Mouse (Mus musculus) layer of hippocampus, adult 18-20 months (tissue): ENCODE data around the gene Elf1. TPM values are rescaled to one million over a fixed set of nuclear protein-coding genes. Genes with fewer than 3 reads are reported as not detected.

Source experiments
- DNase-seq, 2 experiments: peaks; one replicate each; pipeline ENCODE4 v3.0.0; 2022; ENCODE audit warnings: low spot score in 2 of 2
- total RNA-seq, 2 experiments: library from RNA; stranded (reverse); gene quantifications; 2 replicates each; pipeline ENCODE4 v1.2.3; 2021

Elf1 gene
- total RNA-seq, 2 experiments from 2014 or later, result 4.7 to 5.1 TPM

DNA sequence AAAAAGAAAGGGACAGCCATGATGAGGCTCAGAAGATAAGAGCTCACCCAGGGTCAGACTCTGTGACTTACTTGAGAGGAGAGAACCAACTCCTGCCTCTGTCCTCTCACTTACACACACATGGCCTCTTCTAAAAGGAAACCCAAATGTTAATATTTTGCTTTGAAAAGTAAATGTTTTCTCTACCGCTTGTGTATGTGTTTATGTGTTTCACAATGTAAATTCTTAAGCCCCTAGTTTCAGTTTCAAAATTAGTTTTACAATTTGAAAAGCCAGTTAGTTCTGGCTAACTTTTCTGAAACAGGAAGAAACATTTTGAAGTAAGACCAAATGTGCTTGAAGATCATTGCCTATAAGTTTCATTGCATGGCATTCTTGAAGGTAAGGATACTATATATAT is 76.8 kb downstream of the Elf1 start:
- DNase-seq, result no peak

- DNase-seq, result peak in 1 of 2 experiments; percentile 39
Observed at GRCm38 (mm10) chr14:79562745-79563144, 81.8 kb downstream of the Elf1 start.

- DNase-seq, result no peak
Observed at GRCm38 (mm10) chr14:79564784-79565183, 83.8 kb downstream of the Elf1 start.

DNA sequence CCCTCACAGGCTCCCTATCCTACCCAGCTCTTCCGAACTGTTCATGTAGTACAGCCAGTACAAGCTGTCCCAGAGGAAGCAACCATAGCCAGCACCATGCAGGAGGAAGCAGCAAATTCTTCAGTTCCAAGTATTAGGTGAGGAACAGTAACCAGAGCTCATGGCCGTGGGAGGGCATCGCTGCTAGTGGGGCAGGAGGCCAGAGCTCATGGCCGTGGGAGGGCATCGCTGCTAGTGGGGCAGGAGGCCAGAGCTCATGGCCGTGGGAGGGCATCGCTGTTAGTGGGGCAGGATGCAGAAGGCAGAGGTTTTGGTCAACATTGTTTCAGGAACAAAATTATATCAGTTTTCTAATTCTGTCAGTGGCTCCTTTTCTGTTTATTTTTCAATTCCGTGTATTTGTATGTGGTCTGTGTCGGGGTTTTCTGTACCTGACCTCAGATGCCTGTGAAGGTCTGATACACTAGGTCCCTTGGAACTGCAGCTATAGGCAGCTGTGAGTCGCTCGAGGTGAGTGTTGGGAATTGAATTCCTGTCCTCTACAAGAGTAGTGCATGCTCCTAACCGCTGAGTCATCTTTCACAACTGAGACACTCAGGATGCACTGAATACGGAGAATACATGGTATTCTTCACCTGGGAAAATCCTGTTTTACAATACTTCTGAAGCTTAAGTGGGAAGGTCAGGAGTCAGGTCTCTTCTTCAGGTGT is 92.6 kb downstream of the Elf1 start:
- no peak for DNase-seq

DNA sequence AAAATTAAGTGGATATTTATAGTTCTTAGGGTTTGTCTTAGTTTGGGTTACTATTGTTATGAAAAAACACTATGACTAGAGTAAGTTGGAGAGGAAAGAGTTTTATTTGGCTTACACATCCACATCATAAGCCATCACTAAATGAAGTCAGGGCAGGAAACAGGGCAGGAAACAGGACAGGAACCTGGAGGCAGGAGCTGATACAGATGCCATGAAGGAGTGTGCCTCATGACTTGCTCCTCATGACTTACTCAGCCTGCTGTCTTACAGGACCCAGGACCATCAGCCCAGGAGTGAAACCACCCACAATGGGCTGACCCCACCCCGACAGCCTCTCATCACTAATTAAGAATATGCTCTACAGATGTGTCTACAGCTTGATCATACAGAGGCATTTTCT is 93.4 kb downstream of the Elf1 start:
- DNase-seq, result no peak

DNA sequence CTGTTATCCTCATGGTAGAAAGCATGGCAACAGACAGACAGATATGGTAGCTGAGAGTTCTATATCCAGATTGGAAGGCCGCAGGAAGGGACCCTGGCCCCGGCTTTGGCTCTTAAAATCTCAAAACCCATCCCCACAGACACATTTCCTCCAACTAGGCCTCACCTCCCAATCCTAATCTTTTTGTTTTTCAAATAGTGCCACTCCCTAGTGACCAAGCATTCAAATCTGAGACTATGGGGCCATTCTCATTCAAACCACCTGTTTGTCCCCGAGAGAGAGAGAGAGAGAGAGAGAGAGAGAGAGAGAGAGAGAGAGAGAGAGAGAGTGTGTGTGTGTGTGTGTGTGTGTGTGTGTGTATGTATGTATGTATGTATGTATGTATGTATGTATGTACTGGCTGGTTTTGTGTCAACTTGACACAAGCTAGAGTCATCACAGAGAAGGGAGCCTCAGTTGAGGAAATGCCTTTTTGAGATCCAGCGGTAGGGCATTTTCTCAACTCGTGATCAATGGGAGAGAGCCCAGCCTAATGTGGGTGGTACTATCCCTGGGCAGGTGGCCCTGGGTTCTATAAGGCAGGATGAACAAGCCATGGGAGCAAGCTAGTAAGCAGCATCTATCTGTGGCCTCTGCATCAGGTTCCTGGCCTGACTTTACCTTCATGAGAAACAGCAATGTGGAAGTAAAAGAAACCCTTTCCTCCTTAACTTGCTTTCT is 102.7 kb downstream of the Elf1 start:
- DNase-seq, result no peak

GRCm38 (mm10) chr14:79586499-79587138 is 105.6 kb downstream of the Elf1 start:
- no peak for DNase-seq

GRCm38 (mm10) chr14:79587139-79587851 is 106.3 kb downstream of the Elf1 start, which contains the start of gene Sugt1:
TSS of gene Sugt1 (plus strand) at chr14:79587691.
- peak; percentile 95 to 98 for DNase-seq

- DNase-seq, result no peak
Observed at GRCm38 (mm10) chr14:79587852-79588229, 106.8 kb downstream of the Elf1 start.

DNA sequence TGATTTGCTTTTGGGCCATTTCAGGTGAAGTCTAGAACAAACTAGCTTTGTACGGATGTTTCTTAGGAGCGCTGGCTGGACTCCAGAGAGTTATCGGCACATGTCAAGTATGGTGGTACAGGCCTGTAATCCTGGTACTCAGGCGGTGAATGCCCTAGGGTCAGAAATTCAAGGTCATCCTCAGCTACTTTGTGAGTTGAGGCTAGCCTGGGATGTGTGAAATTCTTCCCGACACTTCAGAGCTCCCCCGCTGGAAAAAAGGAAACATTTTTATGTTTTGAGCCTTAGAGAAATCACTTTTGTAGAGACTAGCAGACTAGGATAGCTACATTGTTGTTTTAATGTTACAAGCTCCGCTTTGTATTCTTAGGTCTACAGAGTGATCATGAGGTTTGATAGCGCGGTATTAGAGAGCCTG is 107.5 kb downstream of the Elf1 start:
- no peak for DNase-seq

- no peak for DNase-seq
Observed at GRCm38 (mm10) chr14:79589401-79589800, 108.4 kb downstream of the Elf1 start.

GRCm38 (mm10) chr14:79590916-79591315 is 109.9 kb downstream of the Elf1 start:
- no peak for DNase-seq

DNA sequence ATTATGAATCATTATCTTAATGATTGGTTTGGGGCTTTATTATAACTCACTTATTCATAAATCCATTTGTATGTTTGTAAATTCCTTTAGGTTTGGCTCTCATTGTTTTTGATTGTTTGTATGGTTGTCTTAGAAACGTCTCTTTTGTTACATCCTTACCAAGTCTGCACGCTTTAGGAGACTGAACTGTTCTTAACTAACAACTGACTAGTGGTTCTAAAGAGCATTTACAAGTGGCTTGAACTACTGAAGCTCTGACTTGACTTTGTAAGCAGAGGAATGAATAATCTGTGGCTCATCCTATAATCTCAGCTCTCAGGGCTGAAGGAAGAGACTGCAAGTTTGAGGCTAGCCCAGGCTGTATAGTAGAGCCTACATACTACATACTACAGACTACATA is 110.6 kb downstream of the Elf1 start:
- DNase-seq, result no peak

DNA sequence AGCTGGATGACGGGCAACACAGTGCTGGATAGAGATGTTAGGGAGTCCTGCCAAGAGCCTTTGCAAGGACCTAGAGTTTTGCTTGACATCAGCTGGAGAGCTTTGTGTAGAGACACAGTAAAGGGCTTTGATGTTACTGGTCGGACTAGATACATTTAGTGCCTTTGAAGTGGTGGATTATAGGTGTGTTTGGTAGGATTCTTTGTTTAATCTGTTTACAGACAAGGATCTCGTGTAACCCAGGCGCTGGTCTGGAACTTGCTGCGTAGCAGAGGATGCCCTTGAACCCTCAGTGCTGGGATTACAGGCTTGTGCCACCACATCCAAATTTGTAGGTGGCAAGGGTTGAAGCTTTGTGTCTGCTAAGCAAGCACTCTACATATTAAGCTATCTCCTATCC is 113.1 kb downstream of the Elf1 start:
- DNase-seq, result no peak

DNA sequence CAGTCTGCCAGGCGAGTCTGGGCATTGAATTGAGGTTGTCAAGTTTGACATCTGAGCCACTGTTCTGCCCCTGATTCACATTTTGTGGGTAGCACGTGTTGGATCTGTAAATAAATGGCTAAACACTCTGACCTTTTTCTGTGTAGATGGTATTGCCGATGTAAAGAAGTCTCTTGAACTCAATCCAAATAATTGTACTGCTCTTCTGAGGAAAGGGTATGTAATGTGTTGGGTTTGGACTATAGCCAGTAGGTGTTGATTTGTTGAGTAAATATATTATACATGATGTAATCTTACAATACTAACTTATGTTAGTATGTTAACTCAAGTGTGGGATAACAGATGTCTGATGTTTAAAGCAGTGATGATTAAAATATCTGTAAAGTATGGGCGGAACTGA is 115.6 kb downstream of the Elf1 start:
- no peak for DNase-seq

DNA sequence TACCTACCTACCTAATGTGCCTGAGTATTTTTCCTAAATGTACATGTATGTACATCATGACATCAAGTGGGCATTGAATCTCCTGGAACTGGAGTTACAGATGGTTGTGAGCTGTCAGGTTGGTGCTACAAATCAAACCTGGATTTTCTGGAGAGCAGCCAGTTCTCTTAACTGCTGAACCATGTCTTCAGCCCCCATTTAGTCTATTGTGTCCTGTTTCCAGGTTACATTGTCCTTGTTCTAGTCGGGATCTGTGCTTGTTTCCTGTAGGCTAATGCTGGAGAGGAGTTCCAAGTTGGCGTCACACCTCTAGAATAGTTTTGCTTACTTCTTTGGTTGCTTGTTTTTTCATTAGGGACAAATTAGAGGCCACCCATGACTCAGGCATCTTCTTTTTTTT is 124.9 kb downstream of the Elf1 start:
- DNase-seq, result no peak

GRCm38 (mm10) chr14:79606392-79606791 is 125.4 kb downstream of the Elf1 start:
- DNase-seq, result no peak

- DNase-seq, result peak; percentile 28 to 69
Observed at GRCm38 (mm10) chr14:79606867-79607266, 125.9 kb downstream of the Elf1 start.

DNA sequence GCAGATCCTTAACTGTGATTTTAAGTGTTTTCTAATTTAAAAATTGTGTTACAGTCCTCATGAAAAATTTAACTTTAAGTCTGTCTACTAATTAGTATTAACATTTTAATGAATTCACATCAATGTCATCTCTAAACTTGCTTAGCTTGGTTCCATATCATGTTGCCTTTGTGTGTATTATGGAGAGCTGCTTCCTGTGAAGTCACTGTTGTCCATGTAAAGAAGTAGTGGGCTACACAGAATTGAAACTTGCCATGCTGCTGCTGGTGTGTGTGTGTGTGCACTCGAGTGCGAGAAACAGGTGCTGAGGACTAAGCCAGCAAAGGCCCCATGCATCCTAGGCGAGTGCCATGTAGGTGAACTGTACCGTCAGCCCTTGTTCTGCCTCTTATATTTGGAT is 126.4 kb downstream of the Elf1 start:
- DNase-seq, result no peak

DNA sequence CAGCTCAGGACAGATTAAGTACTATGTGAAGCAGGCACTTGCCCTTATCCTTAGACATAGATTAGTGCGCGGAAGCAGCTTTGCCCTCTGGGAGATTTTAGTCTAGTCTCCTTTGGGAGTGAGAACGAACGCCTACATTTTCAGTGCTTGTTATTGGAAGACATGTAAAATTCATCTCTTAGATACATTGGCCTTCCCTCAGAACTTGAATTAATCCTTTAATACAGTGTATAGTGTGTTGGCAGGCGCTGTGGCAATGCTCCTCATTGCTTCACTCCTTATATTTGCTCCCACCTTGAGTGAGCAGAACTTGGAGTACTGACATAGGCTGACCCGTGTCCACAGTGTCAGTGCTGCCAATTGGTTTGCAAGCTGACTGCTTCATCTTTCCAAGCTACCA is 127.3 kb downstream of the Elf1 start:
- no peak for DNase-seq

DNA sequence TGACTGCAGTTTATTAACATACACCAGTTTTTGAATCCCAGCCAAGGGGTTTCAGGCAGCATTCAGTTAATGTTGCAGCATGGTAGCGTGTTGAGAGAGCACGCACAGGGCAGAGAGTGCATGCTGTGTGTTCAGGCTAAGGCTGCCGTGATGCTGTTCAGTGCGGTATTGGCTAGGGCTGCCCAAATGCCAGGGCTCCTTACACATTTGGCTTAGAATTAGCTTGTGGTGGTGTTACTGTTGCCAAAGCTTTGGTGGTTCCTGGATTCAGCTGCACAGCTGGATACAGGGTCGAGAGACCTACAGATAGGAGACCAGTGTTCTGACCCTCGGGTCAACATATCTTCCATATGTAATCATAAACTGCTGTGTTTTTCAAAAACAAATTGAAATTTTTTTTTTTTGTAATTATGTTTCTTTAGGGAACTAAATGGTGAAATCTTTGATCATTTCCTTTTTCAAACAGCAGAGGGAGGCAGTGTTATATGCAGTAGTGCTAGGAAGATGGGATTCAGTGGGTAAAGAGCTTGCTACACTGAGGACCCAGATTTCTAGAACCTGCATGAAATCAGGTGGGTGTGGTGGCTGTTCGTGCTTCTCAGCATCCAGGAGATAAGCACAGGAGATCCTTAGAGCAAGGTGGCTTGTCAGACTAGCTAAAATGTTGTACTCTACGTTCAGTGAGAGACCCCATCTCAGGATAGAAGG is 136.3 kb downstream of the Elf1 start:
- DNase-seq, result peak in 1 of 2 experiments; percentile 68
